Mouse (Mus musculus): Measurements from ENCODE around the gene Npcd.

The Npcd gene

DNA sequence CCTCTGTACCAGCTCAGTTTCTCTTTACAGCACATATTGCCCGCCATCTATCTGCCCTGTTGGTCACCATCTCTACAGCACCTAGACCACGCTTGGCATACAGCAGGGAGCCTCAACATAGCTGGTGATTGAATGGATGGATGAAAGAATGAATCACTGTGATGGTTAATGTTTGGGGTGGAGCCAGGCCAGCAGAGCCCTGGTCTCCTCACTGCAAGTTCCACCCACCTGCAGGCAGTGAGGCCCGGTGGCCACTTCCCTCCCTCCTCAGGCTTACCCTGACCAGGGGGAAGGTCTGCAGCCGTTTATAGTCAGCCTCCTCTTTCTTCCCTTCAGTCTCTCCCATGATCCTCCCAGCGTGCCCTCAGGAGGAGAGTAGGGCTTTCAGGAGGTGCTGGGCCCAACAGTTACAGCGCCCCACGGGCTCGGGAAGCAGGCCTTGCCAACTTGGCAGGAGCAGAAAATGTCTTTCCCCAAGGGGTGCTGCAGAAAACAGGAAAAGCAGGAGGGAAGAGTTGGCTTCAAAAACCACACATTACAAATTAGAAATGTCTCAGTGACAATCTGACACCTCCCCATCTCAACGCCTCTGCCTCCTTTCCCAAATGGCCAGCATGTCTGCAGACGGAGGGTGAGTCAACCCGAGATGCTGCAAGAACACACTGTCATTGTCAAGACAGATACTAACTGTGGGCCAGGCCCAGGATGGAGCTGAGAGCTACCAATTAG is 69.3 kb downstream of the Npcd start:
- peak; percentile 82 for DNase-seq

DNA sequence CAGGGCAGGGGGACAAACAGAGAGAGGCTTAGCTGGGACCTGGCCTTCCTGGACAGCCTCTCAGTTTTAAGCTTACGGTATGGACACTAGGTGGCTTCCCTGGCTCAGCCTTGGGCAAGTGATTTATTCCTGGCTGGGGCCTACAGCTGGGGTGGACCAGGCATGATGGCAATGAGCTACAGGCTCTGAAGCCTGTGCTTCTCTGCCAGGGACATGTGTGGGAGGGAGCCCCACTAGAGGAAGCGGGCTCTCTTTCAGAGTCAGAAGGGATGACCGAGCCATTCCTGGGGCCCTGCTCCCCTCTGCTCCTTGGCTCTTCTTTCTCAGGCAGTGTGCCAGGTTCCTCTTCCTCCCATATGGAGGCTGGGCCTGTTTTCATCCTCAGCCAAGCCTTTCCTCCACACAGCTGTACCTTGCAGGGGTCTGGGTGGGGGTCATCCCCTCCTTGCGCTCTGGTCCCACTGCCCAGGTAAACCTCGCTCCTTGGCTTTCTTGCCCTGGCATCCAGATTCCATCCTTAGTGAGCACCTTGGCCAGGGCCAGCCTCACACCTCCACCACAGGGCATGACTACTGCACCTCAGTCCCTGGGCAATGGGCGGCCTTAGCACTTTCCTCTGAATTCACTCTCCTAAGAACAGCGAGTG is 70.3 kb downstream of the Npcd start:
- DNase-seq, result peak; percentile 93

- peak; percentile 69 for DNase-seq
Measured at GRCm38 (mm10) chr15:79763001-79763400, 71.0 kb downstream of the Npcd start.

GRCm38 (mm10) chr15:79760956-79761355 is 73.1 kb downstream of the Npcd start:
- DNase-seq, result peak; percentile 41

GRCm38 (mm10) chr15:79757118-79757517 is 76.9 kb downstream of the Npcd start:
- DNase-seq, result no peak

DNA sequence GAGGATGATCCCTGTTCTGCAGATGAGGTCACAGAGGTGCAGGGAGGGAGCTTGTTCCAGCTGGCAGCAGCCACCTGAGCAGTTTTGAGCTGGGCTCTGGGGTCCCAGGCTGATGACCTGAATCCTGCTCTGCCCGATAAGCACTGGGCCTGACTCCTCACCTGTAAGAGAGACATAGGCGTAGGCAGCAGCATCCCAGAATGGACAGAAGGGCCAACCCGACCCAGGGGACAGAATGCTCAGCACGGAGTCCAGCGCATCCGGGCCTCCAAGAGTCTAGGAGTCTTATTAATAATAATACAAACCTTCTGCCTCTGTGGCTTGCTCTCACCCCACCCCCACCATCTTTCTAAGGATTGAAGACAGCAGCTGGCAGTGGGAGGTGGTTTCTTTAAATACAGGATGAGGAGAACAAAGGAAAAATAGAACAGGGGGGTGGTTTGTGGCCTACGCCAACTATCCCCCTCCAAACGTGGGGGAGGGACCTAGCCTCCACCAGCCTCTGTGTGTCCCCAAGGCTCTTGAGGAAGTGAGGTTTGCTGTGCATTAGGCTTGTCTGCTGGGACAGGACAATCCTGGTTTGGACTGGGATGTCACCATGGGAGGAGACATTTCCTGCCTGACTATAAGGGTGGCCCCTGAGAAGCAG is 77.9 kb downstream of the Npcd start:
- peak; percentile 26 for DNase-seq

- DNase-seq, result no peak
Measured at GRCm38 (mm10) chr15:79755176-79755575, 78.9 kb downstream of the Npcd start.

- peak; percentile 22 for DNase-seq
Measured at GRCm38 (mm10) chr15:79753873-79754272, 80.2 kb downstream of the Npcd start.

DNA sequence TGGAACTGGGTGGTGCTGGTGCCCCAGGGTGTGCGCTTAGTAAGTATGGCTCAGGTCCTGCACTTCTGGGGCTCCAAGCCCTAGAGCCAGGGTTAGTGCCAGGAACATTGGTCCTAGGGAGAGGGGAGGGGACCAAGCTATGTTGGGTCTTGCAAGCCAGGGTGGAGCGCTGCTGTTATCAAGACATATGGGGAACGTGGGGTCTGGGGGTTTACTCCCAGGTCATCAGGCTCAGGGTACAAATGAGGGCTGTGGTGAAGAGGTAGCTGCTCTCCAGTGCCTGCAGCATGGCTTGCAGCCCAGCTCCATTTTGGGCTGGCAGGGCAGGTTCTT is 80.7 kb downstream of the Npcd start:
- DNase-seq, result no peak

DNA sequence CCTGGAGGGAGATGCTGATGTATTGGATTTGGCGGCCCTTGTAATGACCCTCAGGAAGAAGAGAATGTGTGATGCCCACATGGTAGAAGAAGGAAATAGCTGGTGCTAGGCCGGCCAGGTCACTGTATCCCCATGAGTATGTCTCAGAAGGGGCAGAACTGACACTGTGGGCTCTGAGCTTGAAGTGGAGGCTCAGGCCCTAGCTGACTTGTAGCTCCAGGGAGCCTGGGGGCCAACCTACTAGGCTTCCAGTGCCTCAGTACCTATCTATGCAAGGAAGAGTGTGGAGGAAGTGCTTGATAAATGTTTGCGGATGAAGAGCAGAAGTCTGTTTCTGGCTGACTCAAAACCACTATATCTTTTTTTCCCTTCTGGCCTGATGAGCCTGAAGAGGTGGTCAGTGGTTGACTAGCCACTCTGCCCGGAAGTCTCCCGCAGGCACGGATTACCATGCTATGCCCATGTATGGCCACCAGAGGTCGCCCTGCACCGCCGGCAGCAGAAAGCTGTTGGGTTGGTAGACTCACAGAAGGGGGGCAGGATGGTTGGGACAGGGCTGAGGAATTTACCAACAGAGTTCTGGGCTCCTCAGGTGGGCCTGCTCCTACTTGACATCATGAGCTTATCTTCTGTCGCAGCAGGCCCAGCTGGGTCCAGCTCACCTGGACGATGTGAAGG is 81.2 kb downstream of the Npcd start:
- DNase-seq, result peak; percentile 82

DNA sequence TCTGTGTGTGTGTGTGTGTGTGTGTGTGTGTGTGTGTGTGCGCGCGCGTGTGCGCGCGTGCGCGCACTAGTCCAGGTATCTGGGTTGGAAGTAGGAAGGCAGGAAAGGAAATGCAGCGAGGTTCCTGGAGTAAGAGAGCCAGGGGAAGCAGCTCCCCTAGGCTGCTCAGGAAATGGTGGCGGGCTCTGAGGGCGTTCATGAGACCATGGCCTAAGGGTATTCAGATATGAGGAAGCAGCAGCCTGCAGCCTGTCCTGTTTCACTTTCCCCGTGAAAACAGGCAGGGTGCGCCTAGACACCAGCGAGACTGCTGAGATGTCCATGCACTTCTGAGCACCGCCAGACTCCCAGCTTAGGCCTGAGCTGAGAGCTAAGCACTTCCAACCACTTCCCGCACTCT is 82.3 kb downstream of the Npcd start:
- no peak for DNase-seq

DNA sequence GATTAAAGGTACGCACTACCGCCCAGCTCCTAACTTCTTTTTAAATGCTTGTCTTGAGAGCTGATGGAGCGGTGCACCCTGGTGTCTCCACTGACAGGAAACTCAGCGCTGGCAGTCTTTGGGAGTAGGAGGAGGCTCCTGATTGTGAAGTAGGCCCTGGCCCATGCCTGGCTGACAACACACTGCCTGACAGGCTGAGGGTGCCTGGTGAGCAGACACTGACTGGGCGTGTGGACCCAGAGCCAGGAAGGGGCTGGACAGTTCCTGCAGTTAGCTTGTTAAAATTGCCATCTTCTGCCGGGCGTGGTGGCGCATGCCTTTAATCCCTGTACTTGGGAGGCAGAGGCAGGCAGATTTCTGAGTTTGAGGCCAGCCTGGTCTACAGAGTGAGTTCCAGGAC is 83.8 kb downstream of the Npcd start:
- DNase-seq, result no peak

GRCm38 (mm10) chr15:79749162-79749561 is 84.9 kb downstream of the Npcd start:
- no peak for DNase-seq

GRCm38 (mm10) chr15:79747998-79748397 is 86.0 kb downstream of the Npcd start:
- peak; percentile 40 for DNase-seq

DNA sequence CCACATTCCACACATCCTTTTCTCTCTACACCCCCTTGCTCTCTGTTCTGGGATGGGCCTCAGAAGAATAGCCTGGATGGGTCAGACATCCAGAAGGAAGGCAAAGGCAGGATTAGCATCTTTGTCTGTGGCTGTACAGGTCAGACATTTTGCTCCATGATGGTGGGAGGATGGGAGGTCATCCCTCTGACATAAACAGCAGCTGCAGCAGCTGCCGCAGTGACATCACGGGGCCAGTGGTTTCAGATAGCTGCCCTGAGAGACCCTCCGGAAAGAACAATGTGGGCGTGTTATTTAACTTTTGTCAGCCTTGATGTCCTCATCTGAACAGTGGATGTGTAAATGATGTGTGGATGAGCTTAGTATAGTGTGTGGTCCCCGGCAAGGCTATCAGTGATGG is 88.2 kb downstream of the Npcd start:
- DNase-seq, result no peak

DNA sequence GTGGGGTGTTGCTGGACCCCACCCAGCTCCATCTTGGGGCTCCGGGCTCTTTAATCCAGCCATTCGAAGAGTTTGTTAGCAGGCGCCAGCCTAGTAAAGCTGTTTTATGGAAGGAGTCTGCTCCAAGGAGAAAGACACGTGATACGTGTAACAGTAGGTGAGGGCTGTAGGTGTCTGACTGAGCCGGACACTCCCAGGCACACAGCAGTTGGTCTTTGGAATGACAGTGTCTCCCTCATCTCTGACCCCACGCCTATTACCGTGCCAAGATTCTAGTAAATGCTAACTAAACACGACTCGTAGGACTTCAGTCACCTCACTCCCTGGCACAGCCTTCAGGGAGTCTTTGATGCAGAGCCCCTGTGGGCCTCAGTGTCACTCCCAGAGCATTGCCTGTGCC is 88.7 kb downstream of the Npcd start:
- DNase-seq, result no peak

DNA sequence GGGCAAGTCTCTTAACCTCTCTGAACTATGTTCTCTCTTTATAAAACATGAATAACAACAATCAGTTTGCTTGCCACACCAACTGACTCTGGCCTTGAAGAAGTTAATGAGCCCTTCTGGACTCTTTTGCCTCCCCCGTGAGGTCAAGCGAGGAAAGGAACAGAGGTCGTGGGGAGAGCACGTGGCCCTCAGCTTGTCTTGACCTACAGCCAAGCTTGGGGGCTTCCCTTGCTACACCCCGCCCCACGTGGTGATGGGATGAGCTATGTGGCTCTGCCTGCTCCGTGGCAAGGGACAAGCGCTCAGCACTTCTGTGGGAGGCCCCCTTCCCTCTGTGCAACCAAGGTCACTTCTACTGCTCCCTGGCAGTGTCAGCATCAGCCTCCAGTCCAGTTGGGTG is 89.3 kb downstream of the Npcd start:
- no peak for DNase-seq

- no peak for DNase-seq
Measured at GRCm38 (mm10) chr15:79744001-79744400, 90.0 kb downstream of the Npcd start.

- DNase-seq, result no peak
Measured at GRCm38 (mm10) chr15:79742706-79743023, 91.4 kb downstream of the Npcd start.

DNA sequence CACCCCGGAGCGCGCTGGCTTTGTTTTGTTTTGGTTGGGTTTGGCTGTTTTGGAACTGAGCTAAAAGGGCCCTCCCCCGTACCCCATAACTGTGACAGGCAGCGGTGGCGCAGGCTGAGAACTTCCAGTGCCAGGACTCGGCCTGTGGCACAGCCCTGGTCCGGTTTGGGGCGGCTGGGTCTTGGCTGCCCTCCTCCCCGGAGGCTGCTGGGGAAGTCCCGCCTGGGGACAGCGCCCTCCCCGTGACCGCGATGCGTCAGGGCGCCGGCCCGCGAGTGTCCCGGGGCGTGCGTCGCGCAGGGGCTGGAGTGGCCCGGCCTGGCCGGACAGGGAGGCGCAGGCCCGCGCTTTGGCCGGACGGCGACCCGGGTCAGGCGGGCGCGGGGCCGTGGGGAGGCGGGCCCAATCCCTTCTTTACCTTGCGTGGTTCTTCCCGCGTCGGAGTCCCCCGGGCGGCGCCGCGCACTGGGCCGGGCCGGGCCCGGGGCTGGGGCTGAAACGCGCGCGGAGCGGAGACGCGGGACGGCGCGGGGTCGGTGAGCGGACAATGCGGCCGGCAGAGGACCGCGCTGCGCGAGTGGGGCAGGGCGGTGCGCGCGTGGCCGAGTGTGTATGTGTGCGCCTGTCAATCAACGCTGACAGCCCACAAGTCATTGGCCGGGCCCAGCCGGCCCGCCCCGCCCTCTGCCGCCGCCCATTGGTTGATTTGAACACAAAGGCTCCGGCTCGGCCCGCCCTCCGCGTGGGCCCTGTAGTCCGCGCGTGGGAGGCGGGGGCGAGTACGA is 91.9 kb downstream of the Npcd start, which contains the start of gene Sun2:
Gene Sun2 (minus strand): TSS at position 616 of the 785 bp plus-strand sequence.
- DNase-seq, result peak; percentile 95

DNA sequence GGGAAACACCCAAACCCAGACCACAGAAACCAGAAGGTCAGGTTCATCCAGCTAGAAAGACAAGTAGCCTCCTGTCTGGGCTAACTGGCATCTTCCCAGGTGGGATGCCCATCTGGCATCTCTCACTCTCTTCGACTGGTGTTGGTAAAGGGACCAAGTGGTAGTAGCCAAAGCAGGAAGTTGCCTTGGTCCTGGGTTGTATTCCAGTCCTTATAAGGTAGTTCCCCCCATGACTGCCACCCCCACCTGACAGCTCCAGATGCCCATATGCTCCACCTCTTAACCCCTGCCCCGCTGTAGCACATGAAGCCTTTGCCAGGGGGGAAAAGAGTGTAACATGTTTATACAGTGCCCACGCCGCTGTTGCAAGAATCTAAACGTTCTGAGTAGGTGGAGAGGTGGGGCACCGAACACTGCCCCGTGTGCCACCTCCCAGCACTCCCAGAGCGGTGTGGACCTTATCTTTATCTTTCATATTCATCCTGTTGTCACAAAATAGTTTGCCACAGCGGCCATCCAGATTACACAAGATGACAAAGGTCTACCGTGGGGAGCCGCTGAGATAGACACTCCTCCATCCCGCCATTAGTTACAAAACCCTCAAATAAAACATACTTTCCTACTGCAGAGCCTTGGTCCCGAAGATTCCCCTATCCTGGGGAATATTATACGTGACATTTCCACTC is 92.7 kb downstream of the Npcd start:
- peak; percentile 67 for DNase-seq

DNA sequence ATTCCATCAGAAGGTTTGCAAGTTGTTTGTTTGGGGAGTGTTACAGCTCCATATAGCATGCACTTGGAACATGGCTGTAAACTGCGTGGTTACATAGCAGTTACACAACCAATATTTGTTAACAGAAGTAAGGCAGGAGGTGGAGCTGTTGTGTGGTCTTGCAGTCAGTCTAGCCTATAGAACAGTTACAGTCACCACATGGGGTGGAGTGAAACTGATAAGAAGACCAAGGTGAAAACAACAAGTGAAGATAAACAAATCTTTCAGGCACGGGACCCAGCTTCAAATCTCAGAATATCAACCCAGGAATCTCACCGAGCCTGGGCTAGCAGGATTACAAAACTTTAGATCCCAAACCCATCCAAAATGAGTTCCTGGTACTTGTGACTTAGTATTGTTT is 93.3 kb downstream of the Npcd start:
- DNase-seq, result no peak
